Mouse (Mus musculus) forebrain, embryonic 12.5 days (tissue): Measurements from ENCODE around the gene Scrg1. TPM values are rescaled to one million over a fixed set of nuclear protein-coding genes. Genes with fewer than 3 reads are reported as not detected.
"Not testable (repeated sequence)": the region's sequence is repeated elsewhere in the genome, so short reads cannot be mapped to it uniquely, and the experiment has no call there.

Source experiments
- ATAC-seq: fragments of 200-750 bp; cut with Nextera tagmentation; 2 replicates; pipeline ENCODE4 v1.8.0; 2017; ENCODE audit warnings: moderate TSS enrichment; ENCODE audit not compliant: low FRiP score
- H3K27ac ChIP-seq: fragments of 300-500 bp; sonication (generic); 2 replicates; pipeline ENCODE4 v1.5.1; 2016; ENCODE audit warnings: mild to moderate bottlenecking
- H3K27me3 ChIP-seq: fragments of 300-500 bp; sonication (generic); 2 replicates; pipeline ENCODE4 v1.6.1; 2016; ENCODE audit warnings: mild to moderate bottlenecking
- H3K36me3 ChIP-seq: fragments of 300-500 bp; sonication (generic); replicated peaks from 2 replicates; pipeline ENCODE4 v1.6.1; 2016; ENCODE audit warnings: mild to moderate bottlenecking
- H3K4me1 ChIP-seq: fragments of 300-500 bp; sonication (generic); 2 replicates; pipeline ENCODE4 v1.6.1; 2016
- H3K4me2 ChIP-seq: fragments of 300-500 bp; sonication (generic); 2 replicates; pipeline ENCODE4 v1.6.1; 2016; ENCODE audit warnings: mild to moderate bottlenecking, moderate library complexity
- H3K4me3 ChIP-seq: fragments of 300-500 bp; sonication (generic); replicated peaks from 2 replicates; pipeline ENCODE4 v1.5.1; 2016; ENCODE audit warnings: mild to moderate bottlenecking
- H3K9ac ChIP-seq: fragments of 300-500 bp; sonication (generic); 2 replicates; pipeline ENCODE4 v1.6.1; 2016; ENCODE audit warnings: mild to moderate bottlenecking
- H3K9me3 ChIP-seq: fragments of 300-500 bp; sonication (generic); 2 replicates; pipeline ENCODE4 v1.6.1; 2016
- WGBS: fragments of 180-500 bp; shearing (Covaris S2); methylation state at CpG from one replicate; pipeline ENCODE4 v1.1.7; 2016; 5-methylcytosine and 5-hydroxymethylcytosine counted together
- polyA plus RNA-seq: library from polyadenylated mRNA; unstranded; fragments of >200 nt; fragmentation: Nextera tagmentation; extraction: Ambion mirVana; gene quantifications from 2 replicates; pipeline ENCODE4 v1.2.1, GENCODE M21; 2016

The Scrg1 gene
- polyA plus RNA-seq, result 0.81 and 1.4 TPM in 2 replicates

GRCm38 (mm10) chr8:57455765-57456164, at the start of gene Scrg1:
Gene Scrg1 (plus strand): TSS chr8:57455923.
- no peak within 1 kb of the TSS for H3K4me2 ChIP-seq
- WGBS, result 72% methylated on average over 3 of the region's 3 CpGs

GRCm38 (mm10) chr8:57406366-57406765, 49.4 kb upstream of the Scrg1 start:
- H3K4me2 ChIP-seq, result no peak overlapping the region
- H3K4me3 ChIP-seq, result no peak overlapping the region
- H3K9me3 ChIP-seq, result no peaks in the 10 kb centered on the region
- 87% methylated on average over 4 of the region's 4 CpGs for WGBS
- H3K9ac ChIP-seq, result no peak overlapping the region
- H3K36me3 ChIP-seq, result no peaks in the 10 kb centered on the region
- H3K4me1 ChIP-seq, result peaks cover 34% of the 10 kb centered on the region
- H3K27me3 ChIP-seq, result peaks cover 36% of the 10 kb centered on the region
- H3K27ac ChIP-seq, result no peak overlapping the region
- no peak for ATAC-seq

More at GRCm38 (mm10) chr8:57455765-57456164, at the start of gene Scrg1:
- ATAC-seq, result no peak
- Histone ChIP-seq H3K27ac (no peak within 1 kb of the TSS), H3K27me3 (no peaks in the 10 kb centered on the region), H3K9me3 (no peaks in the 10 kb centered on the region), H3K36me3 (no peaks in the 10 kb centered on the region), H3K4me3 (no peak within 1 kb of the TSS), H3K9ac (no peak within 1 kb of the TSS), H3K4me1 (no peaks in the 10 kb centered on the region)

DNA sequence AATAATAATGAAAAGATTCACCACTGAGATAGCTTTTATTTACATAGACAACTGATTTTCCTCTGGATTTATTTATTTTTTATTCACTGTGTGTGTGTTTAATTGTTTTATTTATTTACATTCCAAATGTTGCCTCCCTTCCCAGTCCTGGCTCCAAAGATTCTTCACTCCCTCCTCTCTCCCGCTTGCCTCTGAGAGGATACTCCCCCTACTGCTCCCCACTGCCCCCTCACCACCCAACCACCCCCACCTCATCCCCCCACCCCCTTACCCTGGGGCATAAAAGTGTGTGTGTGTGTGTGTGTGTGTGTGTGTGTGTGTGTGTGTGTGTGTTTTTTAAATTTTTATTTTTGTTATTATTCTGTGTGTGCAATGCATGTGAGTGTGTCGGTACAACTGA, 46.4 kb upstream of the Scrg1 start:
- Histone ChIP-seq H3K27ac (no peak overlapping the region), H3K9me3 (no peaks in the 10 kb centered on the region), H3K36me3 (no peaks in the 10 kb centered on the region), H3K4me3 (no peak overlapping the region), H3K4me2 (no peak overlapping the region), H3K4me1 (peaks cover 30% of the 10 kb centered on the region), H3K27me3 (peaks cover 43% of the 10 kb centered on the region), H3K9ac (no peak overlapping the region)
- WGBS, result 43% methylated on average over 2 of the region's 2 CpGs
- ATAC-seq, result no peak

- 0 out of 2 replicates have a peak overlapping the region, but pooled peaks have one; percentile 8 for H3K27ac ChIP-seq
- no peak overlapping the region for H3K9ac ChIP-seq
- peaks cover 24% of the 10 kb centered on the region for H3K4me1 ChIP-seq
- H3K36me3 ChIP-seq, result no peaks in the 10 kb centered on the region
- H3K9me3 ChIP-seq, result no peaks in the 10 kb centered on the region
- peak overlapping the region; percentile 21 for H3K4me3 ChIP-seq
- 12% methylated on average over 15 of the region's 15 CpGs for WGBS
- peak; percentile 28 for ATAC-seq
- H3K27me3 ChIP-seq, result peaks cover 43% of the 10 kb centered on the region
- H3K4me2 ChIP-seq, result peak overlapping the region; percentile 51
Measured at GRCm38 (mm10) chr8:57409779-57410472, 45.8 kb upstream of the Scrg1 start.

DNA sequence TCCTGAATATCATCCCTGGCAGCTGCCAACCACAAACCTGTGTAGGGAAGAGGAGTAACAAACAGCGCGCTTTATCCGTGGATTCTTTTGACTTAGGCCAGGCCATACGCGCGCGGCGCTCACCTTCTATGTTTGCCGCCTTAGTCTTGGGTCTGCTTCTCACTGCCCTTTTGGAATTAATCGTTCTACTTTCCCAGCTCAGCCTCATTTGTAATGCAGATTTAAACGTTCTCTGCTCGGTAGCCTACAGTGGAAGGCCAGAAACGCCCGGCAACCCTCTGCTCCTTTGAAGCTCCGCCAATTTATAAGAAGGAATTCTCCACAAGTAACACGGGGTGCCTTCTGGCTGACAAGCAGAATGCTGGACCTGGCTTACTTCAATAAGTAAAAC, 45.3 kb upstream of the Scrg1 start:
- peak overlapping the region; percentile 21 for H3K4me3 ChIP-seq
- ATAC-seq, result peak; percentile 82

GRCm38 (mm10) chr8:57411366-57411765, 44.4 kb upstream of the Scrg1 start:
- Histone ChIP-seq H3K9me3 (no peaks in the 10 kb centered on the region), H3K4me1 (peaks cover 17% of the 10 kb centered on the region), H3K27me3 (peaks cover 42% of the 10 kb centered on the region), H3K36me3 (no peaks in the 10 kb centered on the region), H3K9ac (no peak overlapping the region), H3K4me2 (no peak overlapping the region), H3K27ac (no peak overlapping the region), H3K4me3 (no peak overlapping the region)
- ATAC-seq, result no peak
- 88% methylated on average over 6 of the region's 6 CpGs for WGBS

More for the DNA sequence above, 45.3 kb upstream of the Scrg1 start:
- WGBS, result under 1% methylated on average over 16 of the region's 16 CpGs
- Histone ChIP-seq H3K27ac (no peak overlapping the region), H3K4me2 (peak overlapping the region; percentile 51), H3K9ac (no peak overlapping the region), H3K4me1 (peaks cover 19% of the 10 kb centered on the region), H3K27me3 (peaks cover 43% of the 10 kb centered on the region), H3K36me3 (no peaks in the 10 kb centered on the region), H3K9me3 (no peaks in the 10 kb centered on the region)

DNA sequence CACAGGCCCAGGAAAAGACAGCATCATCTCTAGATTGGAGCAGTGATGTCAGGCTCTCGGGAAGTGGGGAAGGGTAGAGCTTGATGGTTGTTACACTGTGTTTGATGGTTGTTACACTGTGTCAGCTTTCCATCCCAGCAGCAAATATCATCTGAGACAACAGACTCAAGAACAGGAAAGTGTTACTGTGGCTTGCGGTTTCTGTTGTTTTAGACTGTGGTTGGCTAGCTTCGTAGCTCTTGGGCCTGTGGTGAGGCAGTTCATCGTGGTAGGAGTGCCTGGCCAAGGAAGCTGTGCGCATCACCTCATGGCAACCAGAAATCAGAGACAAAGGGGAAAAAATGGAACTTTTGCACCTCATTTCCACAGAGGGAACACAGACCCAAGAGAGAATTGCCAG, 38.9 kb upstream of the Scrg1 start:
- Histone ChIP-seq H3K9me3 (no peaks in the 10 kb centered on the region), H3K4me1 (no peaks in the 10 kb centered on the region), H3K9ac (no peak overlapping the region), H3K27me3 (peaks cover 2% of the 10 kb centered on the region), H3K27ac (no peak overlapping the region), H3K4me3 (no peak overlapping the region), H3K4me2 (no peak overlapping the region), H3K36me3 (no peaks in the 10 kb centered on the region)
- WGBS, result 95% methylated on average over 5 of the region's 5 CpGs
- no peak for ATAC-seq

GRCm38 (mm10) chr8:57426074-57426473, 29.6 kb upstream of the Scrg1 start:
- Histone ChIP-seq H3K9ac (no peak overlapping the region), H3K27ac (no peak overlapping the region), H3K4me1 (peaks cover 9% of the 10 kb centered on the region), H3K4me2 (no peak overlapping the region), H3K27me3 (no peaks in the 10 kb centered on the region), H3K4me3 (no peak overlapping the region), H3K36me3 (no peaks in the 10 kb centered on the region), H3K9me3 (no peaks in the 10 kb centered on the region)
- ATAC-seq, result no peak
- 23% methylated on average over 3 of the region's 3 CpGs for WGBS

DNA sequence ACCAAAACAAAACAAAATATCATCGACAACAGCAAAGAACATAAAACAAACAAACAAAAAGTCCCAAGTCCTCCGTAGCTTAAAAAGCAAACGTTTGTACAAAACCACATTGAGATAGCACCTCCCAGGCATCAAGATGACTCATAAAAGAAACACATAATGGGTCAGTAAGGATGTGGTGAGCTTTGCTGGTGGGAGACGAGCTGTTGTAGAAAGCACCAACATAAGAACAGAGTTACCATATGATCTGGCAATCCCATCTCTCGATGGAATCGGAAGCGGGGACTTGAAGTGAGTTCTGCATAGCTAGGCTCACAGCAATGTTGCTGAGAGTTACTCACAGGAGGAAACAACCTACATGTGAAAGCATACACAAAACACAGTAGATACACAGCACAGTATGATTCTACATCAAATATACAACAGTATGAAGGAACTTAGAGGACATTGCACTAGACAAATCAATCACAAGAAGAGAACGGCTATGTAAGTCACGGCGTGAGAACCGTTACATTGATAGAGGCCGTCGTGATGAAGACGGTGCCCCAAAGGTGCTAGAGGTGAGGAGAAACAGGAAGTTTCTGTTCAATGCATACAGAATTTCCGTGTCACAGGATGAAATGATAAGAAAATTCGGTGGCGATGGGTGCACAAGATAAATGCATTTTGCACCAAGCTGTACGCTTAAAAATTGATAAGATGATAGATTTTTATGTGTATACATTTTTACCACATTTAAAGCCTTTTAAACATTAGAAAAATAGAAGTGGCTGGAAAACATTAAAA, 27.9 kb upstream of the Scrg1 start:
- Histone ChIP-seq H3K4me3 (no peak overlapping the region), H3K4me2 (no peak overlapping the region), H3K36me3 (no peaks in the 10 kb centered on the region), H3K27me3 (no peaks in the 10 kb centered on the region), H3K9ac (no peak overlapping the region), H3K4me1 (peaks cover 9% of the 10 kb centered on the region), H3K27ac (no peak overlapping the region), H3K9me3 (no peaks in the 10 kb centered on the region)
- WGBS, result 70% methylated on average over 18 of the region's 18 CpGs
- ATAC-seq, result no peak

DNA sequence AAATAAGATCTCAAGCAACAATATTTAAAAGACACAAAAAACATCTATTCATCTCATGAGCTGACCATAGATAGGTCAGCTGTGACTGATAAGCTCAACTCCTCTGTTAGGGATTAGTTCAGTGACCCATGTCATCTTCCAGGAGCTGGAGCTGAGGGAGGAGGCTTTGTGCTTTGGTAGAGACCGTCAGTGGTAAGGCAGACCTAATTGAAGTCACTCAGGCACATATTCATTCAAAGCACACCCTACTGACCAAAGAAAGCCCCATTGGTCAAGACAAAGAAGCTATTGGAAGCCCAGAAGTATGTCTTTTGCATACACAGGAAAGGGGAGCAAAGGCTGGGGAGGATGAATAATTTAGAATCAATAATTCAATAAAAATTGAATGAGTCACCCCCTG, 27.2 kb upstream of the Scrg1 start:
- no peak overlapping the region for H3K9ac ChIP-seq
- H3K27ac ChIP-seq, result no peak overlapping the region
- peak overlapping the region; percentile 39; the same call in 1 of the 2 replicates for H3K4me2 ChIP-seq
- H3K27me3 ChIP-seq, result no peaks in the 10 kb centered on the region
- H3K36me3 ChIP-seq, result no peaks in the 10 kb centered on the region
- H3K4me1 ChIP-seq, result peaks cover 9% of the 10 kb centered on the region
- no peak for ATAC-seq
- H3K4me3 ChIP-seq, result no peak overlapping the region
- 0% methylated on average over 1 of the region's 1 CpGs for WGBS
- no peaks in the 10 kb centered on the region for H3K9me3 ChIP-seq

DNA sequence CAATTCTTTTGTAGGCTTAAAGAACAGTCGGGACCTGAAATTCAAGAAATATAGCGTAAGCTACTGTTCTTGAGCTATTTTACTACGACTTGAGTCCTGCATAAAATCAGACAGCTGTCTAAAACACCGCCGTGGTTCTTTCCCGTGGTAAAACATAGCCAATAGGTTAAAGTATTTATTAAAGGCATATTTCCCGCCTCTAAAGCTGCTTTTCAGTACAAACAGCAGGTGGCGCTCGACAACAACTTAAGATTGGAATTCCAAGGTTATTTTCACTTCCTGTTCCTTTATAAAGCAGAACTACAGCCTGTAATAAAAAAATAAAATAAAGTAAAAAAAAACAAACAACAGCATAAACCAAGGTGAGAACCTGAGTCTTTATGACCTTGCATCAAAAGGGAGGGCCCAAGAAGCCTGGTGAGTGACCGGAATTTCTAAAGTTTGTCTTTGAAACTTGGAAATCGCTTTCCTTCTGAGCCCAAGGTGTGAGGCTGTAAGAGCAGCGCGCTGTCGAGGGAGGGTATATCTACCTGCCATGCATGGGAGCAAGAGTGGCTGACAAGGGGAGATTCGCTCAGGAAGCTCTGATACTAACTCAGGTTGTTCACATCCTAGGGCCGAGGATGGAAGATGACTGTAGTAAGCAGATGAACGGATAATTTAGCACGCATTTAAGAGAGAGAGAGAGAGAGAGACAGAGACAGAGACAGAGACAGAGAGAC, 26.4 kb upstream of the Scrg1 start:
- H3K4me2 ChIP-seq, result peak overlapping the region; percentile 39
- H3K9ac ChIP-seq, result 0 out of 2 replicates have a peak overlapping the region, but pooled peaks have one; percentile 21
- H3K9me3 ChIP-seq, result no peaks in the 10 kb centered on the region
- H3K27ac ChIP-seq, result no peak overlapping the region
- WGBS, result 33% methylated on average over 18 of the region's 18 CpGs
- peaks cover 9% of the 10 kb centered on the region for H3K4me1 ChIP-seq
- no peaks in the 10 kb centered on the region for H3K36me3 ChIP-seq
- no peaks in the 10 kb centered on the region for H3K27me3 ChIP-seq
- peak; percentile 55; the same call in 1 of the 2 replicates for ATAC-seq
- H3K4me3 ChIP-seq, result no peak overlapping the region

- H3K27me3 ChIP-seq, H3K9me3 ChIP-seq, ATAC-seq, H3K4me1 ChIP-seq, H3K4me3 ChIP-seq, H3K27ac ChIP-seq, H3K9ac ChIP-seq, H3K36me3 ChIP-seq, H3K4me2 ChIP-seq: not testable (repeated sequence)
- 70% methylated on average over 5 of the region's 5 CpGs for WGBS
Measured at GRCm38 (mm10) chr8:57429888-57430274, 25.8 kb upstream of the Scrg1 start.
